Mouse (Mus musculus): ENCODE results near the gene 1110025L11Rik. TPM values are rescaled to one million over a fixed set of nuclear protein-coding genes. Genes with fewer than 3 reads are reported as not detected.
"Not testable (repeated sequence)": the region's sequence is repeated elsewhere in the genome, so short reads cannot be mapped to it uniquely, and the experiment has no call there.

1110025L11Rik gene
- polyA plus RNA-seq (2014; fragmentation: Nextera tagmentation; extraction: Ambion mirVana) = not detected in 2 replicates

GRCm38 (mm10) chr16:89063902-89064301 lies at the start of gene 1110025L11Rik:
1110025L11Rik (minus strand) TSS chr16:89064002.
- H3K4me1 ChIP-seq (ENCODE audit: control insufficient read depth, insufficient read depth, low read length); H3K9me3 ChIP-seq (ENCODE audit: control insufficient read depth, low read length); ATAC-seq (ENCODE audit: low read depth); H3K27me3 ChIP-seq (ENCODE audit: control insufficient read depth, insufficient read depth, low read length); H3K4me2 ChIP-seq (ENCODE audit: low read depth, low read length); H3K4me3 ChIP-seq (ENCODE audit: low read depth, low read length); H3K36me3 ChIP-seq (ENCODE audit: control insufficient read depth, insufficient read depth, low read length); H3K27ac ChIP-seq (ENCODE audit: low read depth, low read length); H3K9ac ChIP-seq (replicated peaks; ENCODE audit: low read depth, low read length): not testable (repeated sequence)
- no CpG with 5 or more reads among the region's 2 CpGs for WGBS

GRCm38 (mm10) chr16:89071041-89071440 lies 7.2 kb upstream of the 1110025L11Rik start:
- H3K27ac ChIP-seq (ENCODE audit: low read depth, low read length); H3K4me3 ChIP-seq (ENCODE audit: low read depth, low read length); ATAC-seq (ENCODE audit: low read depth); H3K4me2 ChIP-seq (ENCODE audit: low read depth, low read length); H3K27me3 ChIP-seq (ENCODE audit: control insufficient read depth, insufficient read depth, low read length); H3K9me3 ChIP-seq (ENCODE audit: control insufficient read depth, low read length); H3K36me3 ChIP-seq (ENCODE audit: control insufficient read depth, insufficient read depth, low read length); H3K4me1 ChIP-seq (ENCODE audit: control insufficient read depth, insufficient read depth, low read length); H3K9ac ChIP-seq (replicated peaks; ENCODE audit: low read depth, low read length): not testable (repeated sequence)
- 70% methylated on average over 2 of the region's 2 CpGs for WGBS

GRCm38 (mm10) chr16:89047783-89048182 lies 16.0 kb downstream of the 1110025L11Rik start, which contains the start of gene Krtap6-5:
Krtap6-5 (minus strand) TSS chr16:89047883.
- 91% methylated on average over 3 of the region's 3 CpGs for WGBS
- no peak within 1 kb of the TSS for H3K4me2 ChIP-seq (ENCODE audit: low read depth, low read length)
- ATAC-seq (ENCODE audit: low read depth) = no peak

GRCm38 (mm10) chr16:89041372-89041771 lies 22.4 kb downstream of the 1110025L11Rik start, which contains the start of gene Gm10228:
Gm10228 (minus strand) TSS chr16:89041472.
- not testable (repeated sequence) for H3K9me3 ChIP-seq (ENCODE audit: control insufficient read depth, low read length); H3K4me1 ChIP-seq (ENCODE audit: control insufficient read depth, insufficient read depth, low read length); H3K27ac ChIP-seq (ENCODE audit: low read depth, low read length); H3K36me3 ChIP-seq (ENCODE audit: control insufficient read depth, insufficient read depth, low read length); H3K27me3 ChIP-seq (ENCODE audit: control insufficient read depth, insufficient read depth, low read length); ATAC-seq (ENCODE audit: low read depth); H3K4me3 ChIP-seq (ENCODE audit: low read depth, low read length); H3K4me2 ChIP-seq (ENCODE audit: low read depth, low read length); H3K9ac ChIP-seq (replicated peaks; ENCODE audit: low read depth, low read length)
- 92% methylated on average over 2 of the region's 4 CpGs for WGBS

More at GRCm38 (mm10) chr16:89047783-89048182, 16.0 kb downstream of the 1110025L11Rik start, which contains the start of gene Krtap6-5:
- Histone ChIP-seq H3K36me3 (ENCODE audit: control insufficient read depth, insufficient read depth, low read length) (no peaks in the 10 kb centered on the region), H3K9ac (replicated peaks; ENCODE audit: low read depth, low read length) (no peak within 1 kb of the TSS), H3K27ac (ENCODE audit: low read depth, low read length) (no peak within 1 kb of the TSS), H3K9me3 (ENCODE audit: control insufficient read depth, low read length) (no peaks in the 10 kb centered on the region), H3K4me3 (ENCODE audit: low read depth, low read length) (no peak within 1 kb of the TSS), H3K4me1 (ENCODE audit: control insufficient read depth, insufficient read depth, low read length) (no peaks in the 10 kb centered on the region), H3K27me3 (ENCODE audit: control insufficient read depth, insufficient read depth, low read length) (no peaks in the 10 kb centered on the region)

- not testable (repeated sequence) for ATAC-seq (ENCODE audit: low read depth); H3K4me1 ChIP-seq (ENCODE audit: control insufficient read depth, insufficient read depth, low read length); H3K9ac ChIP-seq (replicated peaks; ENCODE audit: low read depth, low read length); H3K9me3 ChIP-seq (ENCODE audit: control insufficient read depth, low read length); H3K27ac ChIP-seq (ENCODE audit: low read depth, low read length); H3K4me3 ChIP-seq (ENCODE audit: low read depth, low read length); H3K27me3 ChIP-seq (ENCODE audit: control insufficient read depth, insufficient read depth, low read length); H3K4me2 ChIP-seq (ENCODE audit: low read depth, low read length); H3K36me3 ChIP-seq (ENCODE audit: control insufficient read depth, insufficient read depth, low read length)
- WGBS = 88% methylated on average over 3 of the region's 3 CpGs
Observed at GRCm38 (mm10) chr16:89031399-89031798, 32.4 kb downstream of the 1110025L11Rik start, which contains the start of gene Krtap6-1. Krtap6-1 (plus strand) TSS chr16:89031699.

GRCm38 (mm10) chr16:89014984-89015383 lies 48.8 kb downstream of the 1110025L11Rik start, which contains the start of gene Gm10229:
Gm10229 (plus strand) TSS chr16:89015284.
- not testable (repeated sequence) for ATAC-seq (ENCODE audit: low read depth); H3K36me3 ChIP-seq (ENCODE audit: control insufficient read depth, insufficient read depth, low read length); H3K4me2 ChIP-seq (ENCODE audit: low read depth, low read length); H3K27me3 ChIP-seq (ENCODE audit: control insufficient read depth, insufficient read depth, low read length); H3K27ac ChIP-seq (ENCODE audit: low read depth, low read length); H3K9me3 ChIP-seq (ENCODE audit: control insufficient read depth, low read length); H3K9ac ChIP-seq (replicated peaks; ENCODE audit: low read depth, low read length); H3K4me1 ChIP-seq (ENCODE audit: control insufficient read depth, insufficient read depth, low read length); H3K4me3 ChIP-seq (ENCODE audit: low read depth, low read length)
- 94% methylated on average over 1 of the region's 3 CpGs for WGBS

GRCm38 (mm10) chr16:89013973-89014372 lies 49.8 kb downstream of the 1110025L11Rik start:
- Histone ChIP-seq H3K9me3 (ENCODE audit: control insufficient read depth, low read length) (no peaks in the 10 kb centered on the region), H3K27ac (ENCODE audit: low read depth, low read length) (no peak overlapping the region), H3K4me1 (ENCODE audit: control insufficient read depth, insufficient read depth, low read length) (no peaks in the 10 kb centered on the region), H3K9ac (replicated peaks; ENCODE audit: low read depth, low read length) (no peak overlapping the region), H3K4me2 (ENCODE audit: low read depth, low read length) (no peak overlapping the region), H3K36me3 (ENCODE audit: control insufficient read depth, insufficient read depth, low read length) (no peaks in the 10 kb centered on the region), H3K4me3 (ENCODE audit: low read depth, low read length) (no peak overlapping the region), H3K27me3 (ENCODE audit: control insufficient read depth, insufficient read depth, low read length) (no peaks in the 10 kb centered on the region)
- WGBS = 98% methylated on average over 3 of the region's 3 CpGs
- ATAC-seq (ENCODE audit: low read depth) = no peak

Other genes with a start within 250 kb of the 1110025L11Rik start
- gene Krtap15, start 243.8 kb downstream of the 1110025L11Rik start, polyA plus RNA-seq (2014; fragmentation: Nextera tagmentation; extraction: Ambion mirVana) = not detected in 2 replicates
- gene Krtap14, start 237.9 kb downstream of the 1110025L11Rik start, polyA plus RNA-seq (2014; fragmentation: Nextera tagmentation; extraction: Ambion mirVana) = not detected in 2 replicates
- gene Krtap19-1, start 194.6 kb downstream of the 1110025L11Rik start, polyA plus RNA-seq (2014; fragmentation: Nextera tagmentation; extraction: Ambion mirVana) = not detected in 2 replicates
- gene Krtap19-2, start 189.7 kb downstream of the 1110025L11Rik start, polyA plus RNA-seq (2014; fragmentation: Nextera tagmentation; extraction: Ambion mirVana) = not detected in 2 replicates
- gene Krtap19-3, start 186.0 kb downstream of the 1110025L11Rik start, polyA plus RNA-seq (2014; fragmentation: Nextera tagmentation; extraction: Ambion mirVana) = not detected in 2 replicates
- gene Krtap19-4, start 178.9 kb downstream of the 1110025L11Rik start, polyA plus RNA-seq (2014; fragmentation: Nextera tagmentation; extraction: Ambion mirVana) = not detected in 2 replicates
- gene Krtap19-5, start 167.5 kb downstream of the 1110025L11Rik start, polyA plus RNA-seq (2014; fragmentation: Nextera tagmentation; extraction: Ambion mirVana) = not detected in 2 replicates
- not detected in 2 replicates for gene Krtap19-9b, start 131.7 kb downstream of the 1110025L11Rik start, polyA plus RNA-seq (2014; fragmentation: Nextera tagmentation; extraction: Ambion mirVana)
- gene Krtap16-3, start 101.1 kb downstream of the 1110025L11Rik start, polyA plus RNA-seq (2014; fragmentation: Nextera tagmentation; extraction: Ambion mirVana) = not detected in 2 replicates
- gene Krtap22-2, start 53.2 kb downstream of the 1110025L11Rik start, polyA plus RNA-seq (2014; fragmentation: Nextera tagmentation; extraction: Ambion mirVana) = not detected in 2 replicates
- gene Gm10229, start 48.7 kb downstream of the 1110025L11Rik start, polyA plus RNA-seq (2014; fragmentation: Nextera tagmentation; extraction: Ambion mirVana) = not detected in 2 replicates
- not detected in 2 replicates for gene Krtap6-1, start 32.3 kb downstream of the 1110025L11Rik start, polyA plus RNA-seq (2014; fragmentation: Nextera tagmentation; extraction: Ambion mirVana)
- not detected in 2 replicates for gene Gm10228, start 22.5 kb downstream of the 1110025L11Rik start, polyA plus RNA-seq (2014; fragmentation: Nextera tagmentation; extraction: Ambion mirVana)
- gene Krtap6-5, start 16.1 kb downstream of the 1110025L11Rik start, polyA plus RNA-seq (2014; fragmentation: Nextera tagmentation; extraction: Ambion mirVana) = not detected in 2 replicates
- gene Krtap6-3, start 20.0 kb upstream of the 1110025L11Rik start, polyA plus RNA-seq (2014; fragmentation: Nextera tagmentation; extraction: Ambion mirVana) = not detected in 2 replicates
- gene Gm6358, start 76.8 kb upstream of the 1110025L11Rik start, polyA plus RNA-seq (2014; fragmentation: Nextera tagmentation; extraction: Ambion mirVana) = not detected in 2 replicates
- not detected in 2 replicates for gene Gm10061, start 87.1 kb upstream of the 1110025L11Rik start, polyA plus RNA-seq (2014; fragmentation: Nextera tagmentation; extraction: Ambion mirVana)
- gene Gm9789, start 94.0 kb upstream of the 1110025L11Rik start, polyA plus RNA-seq (2014; fragmentation: Nextera tagmentation; extraction: Ambion mirVana) = not detected in 2 replicates
- gene Gm7735, start 105.5 kb upstream of the 1110025L11Rik start, polyA plus RNA-seq (2014; fragmentation: Nextera tagmentation; extraction: Ambion mirVana) = not detected in 2 replicates
- not detected in 2 replicates for gene 1110057P08Rik, start 110.7 kb upstream of the 1110025L11Rik start, polyA plus RNA-seq (2014; fragmentation: Nextera tagmentation; extraction: Ambion mirVana)
- gene Krtap20-2, start 141.9 kb upstream of the 1110025L11Rik start, polyA plus RNA-seq (2014; fragmentation: Nextera tagmentation; extraction: Ambion mirVana) = not detected in 2 replicates